Mouse (Mus musculus): ENCODE measurements around the gene Ccdc152.

Ccdc152 gene

GRCm38 (mm10) chr15:3303426-3303825, at the start of gene Ccdc152:
Gene Ccdc152, minus strand, starts transcription at chr15:3303526.
- DNase-seq (ENCODE audit: extremely low read depth, insufficient read length, low spot score) = no peak

- DNase-seq (ENCODE audit: extremely low read depth, insufficient read length, low spot score) = no peak
Observed at GRCm38 (mm10) chr15:3349306-3350064, 46.2 kb upstream of the Ccdc152 start.

GRCm38 (mm10) chr15:3346682-3347081, 43.4 kb upstream of the Ccdc152 start:
- no peak for DNase-seq (ENCODE audit: extremely low read depth, insufficient read length, low spot score)

GRCm38 (mm10) chr15:3344555-3344954, 41.2 kb upstream of the Ccdc152 start:
- no peak for DNase-seq (ENCODE audit: extremely low read depth, insufficient read length, low spot score)

- no peak for DNase-seq (ENCODE audit: extremely low read depth, insufficient read length, low spot score)
Observed at GRCm38 (mm10) chr15:3341806-3342582, 38.7 kb upstream of the Ccdc152 start.

- no peak for DNase-seq (ENCODE audit: extremely low read depth, insufficient read length, low spot score)
Observed at GRCm38 (mm10) chr15:3339847-3340246, 36.5 kb upstream of the Ccdc152 start.

GRCm38 (mm10) chr15:3332517-3332916, 29.2 kb upstream of the Ccdc152 start:
- no peak for DNase-seq (ENCODE audit: extremely low read depth, insufficient read length, low spot score)

GRCm38 (mm10) chr15:3331813-3332212, 28.5 kb upstream of the Ccdc152 start:
- DNase-seq (ENCODE audit: extremely low read depth, insufficient read length, low spot score) = no peak

GRCm38 (mm10) chr15:3330291-3330690, 27.0 kb upstream of the Ccdc152 start:
- no peak for DNase-seq (ENCODE audit: extremely low read depth, insufficient read length, low spot score)

- no peak for DNase-seq (ENCODE audit: extremely low read depth, insufficient read length, low spot score)
Observed at GRCm38 (mm10) chr15:3323041-3323440, 19.7 kb upstream of the Ccdc152 start.

GRCm38 (mm10) chr15:3319929-3320328, 16.6 kb upstream of the Ccdc152 start:
- DNase-seq (ENCODE audit: extremely low read depth, insufficient read length, low spot score) = peak; percentile 2

- no peak for DNase-seq (ENCODE audit: extremely low read depth, insufficient read length, low spot score)
Observed at GRCm38 (mm10) chr15:3316617-3317016, 13.3 kb upstream of the Ccdc152 start.

GRCm38 (mm10) chr15:3312937-3313336, 9.6 kb upstream of the Ccdc152 start:
- DNase-seq (ENCODE audit: extremely low read depth, insufficient read length, low spot score) = no peak

GRCm38 (mm10) chr15:3309856-3310255, 6.5 kb upstream of the Ccdc152 start:
- no peak for DNase-seq (ENCODE audit: extremely low read depth, insufficient read length, low spot score)

- DNase-seq (ENCODE audit: extremely low read depth, insufficient read length, low spot score) = no peak
Observed at GRCm38 (mm10) chr15:3300361-3301100, 2.8 kb downstream of the Ccdc152 start.

- no peak for DNase-seq (ENCODE audit: extremely low read depth, insufficient read length, low spot score)
Observed at GRCm38 (mm10) chr15:3297615-3298014, 5.7 kb downstream of the Ccdc152 start.

- DNase-seq (ENCODE audit: extremely low read depth, insufficient read length, low spot score) = no peak
Observed at GRCm38 (mm10) chr15:3295986-3296385, 7.3 kb downstream of the Ccdc152 start.

- DNase-seq (ENCODE audit: extremely low read depth, insufficient read length, low spot score) = no peak
Observed at GRCm38 (mm10) chr15:3293477-3293876, 9.8 kb downstream of the Ccdc152 start.

GRCm38 (mm10) chr15:3290435-3290834, 12.9 kb downstream of the Ccdc152 start:
- DNase-seq (ENCODE audit: extremely low read depth, insufficient read length, low spot score) = no peak

GRCm38 (mm10) chr15:3286032-3286431, 17.3 kb downstream of the Ccdc152 start:
- DNase-seq (ENCODE audit: extremely low read depth, insufficient read length, low spot score) = no peak

- DNase-seq (ENCODE audit: extremely low read depth, insufficient read length, low spot score) = no peak
Observed at GRCm38 (mm10) chr15:3281737-3282136, 21.6 kb downstream of the Ccdc152 start.
